Mouse (Mus musculus): ENCODE measurements around the gene Ryr2. TPM values are rescaled to one million over a fixed set of nuclear protein-coding genes. Genes with fewer than 3 reads are reported as not detected.

Ryr2 gene
- polyA plus RNA-seq, 1 experiment from 2014 or later: 0.15 TPM

GRCm38 (mm10) chr13:11869486-11869885 lies 237.3 kb downstream of the Ryr2 start:
- no peaks in the 10 kb centered on the region for H3K4me1 ChIP-seq (ENCODE audit: control insufficient read depth, insufficient read depth, low read length)
- no peaks in the 10 kb centered on the region for H3K9me3 ChIP-seq (ENCODE audit: control insufficient read depth, low read length)
- H3K27ac ChIP-seq (replicated peaks; ENCODE audit: low read depth, low read length): no peak overlapping the region
- DNase-seq (ENCODE audit: low spot score) (no peak), ATAC-seq (ENCODE audit: insufficient number of reproducible peaks, low FRiP score, low TSS enrichment, low read depth) (no peak)
- H3K27me3 ChIP-seq (ENCODE audit: control insufficient read depth, insufficient read depth, low read length): no peaks in the 10 kb centered on the region
- no peak overlapping the region for H3K9ac ChIP-seq (ENCODE audit: low read length)
- WGBS: 85% methylated on average over 2 of the region's 2 CpGs
- H3K4me3 ChIP-seq (ENCODE audit: low read depth, low read length): no peak overlapping the region
- H3K4me2 ChIP-seq (ENCODE audit: low read depth, severe bottlenecking): no peak overlapping the region
- no peaks in the 10 kb centered on the region for H3K36me3 ChIP-seq (ENCODE audit: control insufficient read depth, insufficient read depth, low read length)

- Histone ChIP-seq H3K9me3 (ENCODE audit: control insufficient read depth, low read length) (no peaks in the 10 kb centered on the region), H3K27me3 (ENCODE audit: control insufficient read depth, insufficient read depth, low read length) (no peaks in the 10 kb centered on the region), H3K27ac (replicated peaks; ENCODE audit: low read depth, low read length) (no peak overlapping the region), H3K4me2 (ENCODE audit: low read depth, severe bottlenecking) (no peak overlapping the region), H3K9ac (ENCODE audit: low read length) (no peak overlapping the region), H3K36me3 (ENCODE audit: control insufficient read depth, insufficient read depth, low read length) (no peaks in the 10 kb centered on the region), H3K4me3 (ENCODE audit: low read depth, low read length) (no peak overlapping the region), H3K4me1 (ENCODE audit: control insufficient read depth, insufficient read depth, low read length) (no peaks in the 10 kb centered on the region)
- ATAC-seq (ENCODE audit: insufficient number of reproducible peaks, low FRiP score, low TSS enrichment, low read depth) (no peak), DNase-seq (ENCODE audit: low spot score) (no peak)
- WGBS: 70% methylated on average over 2 of the region's 2 CpGs
Observed at GRCm38 (mm10) chr13:11868979-11869378, 237.8 kb downstream of the Ryr2 start.

GRCm38 (mm10) chr13:11868056-11868455 lies 238.7 kb downstream of the Ryr2 start:
- WGBS: 74% methylated on average over 7 of the region's 7 CpGs
- no peak overlapping the region for H3K4me2 ChIP-seq (ENCODE audit: low read depth, severe bottlenecking)
- H3K36me3 ChIP-seq (ENCODE audit: control insufficient read depth, insufficient read depth, low read length): no peaks in the 10 kb centered on the region
- DNase-seq (ENCODE audit: low spot score): no peak
- no peaks in the 10 kb centered on the region for H3K9me3 ChIP-seq (ENCODE audit: control insufficient read depth, low read length)
- no peaks in the 10 kb centered on the region for H3K4me1 ChIP-seq (ENCODE audit: control insufficient read depth, insufficient read depth, low read length)
- H3K9ac ChIP-seq (ENCODE audit: low read length): no peak overlapping the region
- H3K27me3 ChIP-seq (ENCODE audit: control insufficient read depth, insufficient read depth, low read length): no peaks in the 10 kb centered on the region
- no peak overlapping the region for H3K27ac ChIP-seq (replicated peaks; ENCODE audit: low read depth, low read length)
- no peak for ATAC-seq (ENCODE audit: insufficient number of reproducible peaks, low FRiP score, low TSS enrichment, low read depth)
- H3K4me3 ChIP-seq (ENCODE audit: low read depth, low read length): no peak overlapping the region

DNA sequence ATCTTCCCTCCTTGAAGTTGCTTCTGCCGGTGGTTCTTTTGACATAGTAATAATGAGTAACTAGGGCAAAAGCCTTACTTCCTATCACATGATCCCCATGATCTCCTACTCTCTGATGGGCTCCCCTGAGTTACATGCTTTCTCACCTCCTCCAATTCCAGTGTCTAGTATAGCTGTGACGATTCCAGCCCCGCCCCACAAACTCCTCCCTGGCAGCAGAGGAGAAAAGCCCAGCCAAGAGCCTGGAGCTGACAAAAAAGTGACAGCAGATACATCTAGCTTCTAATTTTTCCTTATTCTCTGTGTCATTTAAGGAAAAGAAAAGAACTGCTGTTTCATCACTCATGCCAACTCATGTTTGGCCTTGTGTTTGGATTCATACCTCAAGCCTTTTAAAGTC lies 241.5 kb downstream of the Ryr2 start:
- Histone ChIP-seq H3K27me3 (ENCODE audit: control insufficient read depth, insufficient read depth, low read length) (no peaks in the 10 kb centered on the region), H3K4me3 (ENCODE audit: low read depth, low read length) (no peak overlapping the region), H3K36me3 (ENCODE audit: control insufficient read depth, insufficient read depth, low read length) (no peaks in the 10 kb centered on the region), H3K9ac (ENCODE audit: low read length) (no peak overlapping the region), H3K4me2 (ENCODE audit: low read depth, severe bottlenecking) (no peak overlapping the region), H3K27ac (replicated peaks; ENCODE audit: low read depth, low read length) (no peak overlapping the region), H3K4me1 (ENCODE audit: control insufficient read depth, insufficient read depth, low read length) (no peaks in the 10 kb centered on the region), H3K9me3 (ENCODE audit: control insufficient read depth, low read length) (no peaks in the 10 kb centered on the region)
- 82% methylated on average over 3 of the region's 3 CpGs for WGBS
- ATAC-seq (ENCODE audit: insufficient number of reproducible peaks, low FRiP score, low TSS enrichment, low read depth) (no peak), DNase-seq (ENCODE audit: low spot score) (no peak)

GRCm38 (mm10) chr13:11851691-11852090 lies 255.1 kb downstream of the Ryr2 start:
- no peaks in the 10 kb centered on the region for H3K27me3 ChIP-seq (ENCODE audit: control insufficient read depth, insufficient read depth, low read length)
- no peak overlapping the region for H3K4me2 ChIP-seq (ENCODE audit: low read depth, severe bottlenecking)
- no peak overlapping the region for H3K4me3 ChIP-seq (ENCODE audit: low read depth, low read length)
- no peak overlapping the region for H3K27ac ChIP-seq (replicated peaks; ENCODE audit: low read depth, low read length)
- H3K36me3 ChIP-seq (ENCODE audit: control insufficient read depth, insufficient read depth, low read length): no peaks in the 10 kb centered on the region
- 90% methylated on average over 3 of the region's 3 CpGs for WGBS
- no peak for DNase-seq (ENCODE audit: low spot score)
- H3K9ac ChIP-seq (ENCODE audit: low read length): no peak overlapping the region
- H3K9me3 ChIP-seq (ENCODE audit: control insufficient read depth, low read length): no peaks in the 10 kb centered on the region
- no peak for ATAC-seq (ENCODE audit: insufficient number of reproducible peaks, low FRiP score, low TSS enrichment, low read depth)
- H3K4me1 ChIP-seq (ENCODE audit: control insufficient read depth, insufficient read depth, low read length): no peaks in the 10 kb centered on the region

DNA sequence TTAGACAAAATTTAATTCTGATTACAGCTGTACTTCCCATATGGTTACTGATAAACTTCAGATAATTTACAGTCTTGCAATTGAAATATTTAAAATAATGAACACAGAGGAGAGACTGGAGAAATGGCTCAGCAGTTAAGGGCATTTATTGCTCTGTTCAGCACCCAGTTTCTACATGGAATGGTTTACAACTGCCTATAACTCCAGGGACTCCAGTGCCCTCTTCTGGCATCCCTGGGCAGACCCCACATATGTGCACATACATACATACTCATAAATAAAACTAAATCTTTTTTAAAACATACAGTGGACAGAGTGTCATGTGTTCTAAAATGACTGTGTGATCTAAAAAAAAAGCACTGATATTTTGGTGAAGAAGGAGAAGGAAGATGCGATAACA lies 262.9 kb downstream of the Ryr2 start:
- WGBS: 81% methylated on average over 1 of the region's 1 CpGs
- Histone ChIP-seq H3K27ac (replicated peaks; ENCODE audit: low read depth, low read length) (no peak overlapping the region), H3K9ac (ENCODE audit: low read length) (no peak overlapping the region), H3K27me3 (ENCODE audit: control insufficient read depth, insufficient read depth, low read length) (no peaks in the 10 kb centered on the region), H3K4me3 (ENCODE audit: low read depth, low read length) (no peak overlapping the region), H3K36me3 (ENCODE audit: control insufficient read depth, insufficient read depth, low read length) (no peaks in the 10 kb centered on the region), H3K4me1 (ENCODE audit: control insufficient read depth, insufficient read depth, low read length) (no peaks in the 10 kb centered on the region), H3K4me2 (ENCODE audit: low read depth, severe bottlenecking) (no peak overlapping the region), H3K9me3 (ENCODE audit: control insufficient read depth, low read length) (no peaks in the 10 kb centered on the region)
- DNase-seq (ENCODE audit: low spot score) (no peak), ATAC-seq (ENCODE audit: insufficient number of reproducible peaks, low FRiP score, low TSS enrichment, low read depth) (no peak)

- Histone ChIP-seq H3K4me1 (ENCODE audit: control insufficient read depth, insufficient read depth, low read length) (no peaks in the 10 kb centered on the region), H3K36me3 (ENCODE audit: control insufficient read depth, insufficient read depth, low read length) (no peaks in the 10 kb centered on the region), H3K9me3 (ENCODE audit: control insufficient read depth, low read length) (no peaks in the 10 kb centered on the region), H3K27me3 (ENCODE audit: control insufficient read depth, insufficient read depth, low read length) (no peaks in the 10 kb centered on the region), H3K27ac (replicated peaks; ENCODE audit: low read depth, low read length) (no peak overlapping the region), H3K4me3 (ENCODE audit: low read depth, low read length) (no peak overlapping the region), H3K4me2 (ENCODE audit: low read depth, severe bottlenecking) (no peak overlapping the region), H3K9ac (ENCODE audit: low read length) (no peak overlapping the region)
- WGBS: 96% methylated on average over 3 of the region's 3 CpGs
- no peak for ATAC-seq (ENCODE audit: insufficient number of reproducible peaks, low FRiP score, low TSS enrichment, low read depth)
- no peak for DNase-seq (ENCODE audit: low spot score)
Observed at GRCm38 (mm10) chr13:11837870-11838269, 268.9 kb downstream of the Ryr2 start.

- Histone ChIP-seq H3K27ac (replicated peaks; ENCODE audit: low read depth, low read length) (no peak overlapping the region), H3K27me3 (ENCODE audit: control insufficient read depth, insufficient read depth, low read length) (no peaks in the 10 kb centered on the region), H3K9ac (ENCODE audit: low read length) (no peak overlapping the region), H3K4me3 (ENCODE audit: low read depth, low read length) (no peak overlapping the region), H3K4me1 (ENCODE audit: control insufficient read depth, insufficient read depth, low read length) (no peaks in the 10 kb centered on the region), H3K36me3 (ENCODE audit: control insufficient read depth, insufficient read depth, low read length) (no peaks in the 10 kb centered on the region), H3K9me3 (ENCODE audit: control insufficient read depth, low read length) (no peaks in the 10 kb centered on the region), H3K4me2 (ENCODE audit: low read depth, severe bottlenecking) (no peak overlapping the region)
- no peak for ATAC-seq (ENCODE audit: insufficient number of reproducible peaks, low FRiP score, low TSS enrichment, low read depth)
- 90% methylated on average over 4 of the region's 4 CpGs for WGBS
- DNase-seq (ENCODE audit: low spot score): no peak
Observed at GRCm38 (mm10) chr13:11837152-11837551, 269.6 kb downstream of the Ryr2 start.

GRCm38 (mm10) chr13:11836304-11837078 lies 270.3 kb downstream of the Ryr2 start:
- H3K4me3 ChIP-seq (ENCODE audit: low read depth, low read length): no peak overlapping the region
- H3K36me3 ChIP-seq (ENCODE audit: control insufficient read depth, insufficient read depth, low read length): no peaks in the 10 kb centered on the region
- 50% methylated on average over 6 of the region's 6 CpGs for WGBS
- H3K9ac ChIP-seq (ENCODE audit: low read length): no peak overlapping the region
- ATAC-seq (ENCODE audit: insufficient number of reproducible peaks, low FRiP score, low TSS enrichment, low read depth) (no peak), DNase-seq (ENCODE audit: low spot score) (no peak)
- no peaks in the 10 kb centered on the region for H3K27me3 ChIP-seq (ENCODE audit: control insufficient read depth, insufficient read depth, low read length)
- H3K4me2 ChIP-seq (ENCODE audit: low read depth, severe bottlenecking): no peak overlapping the region
- H3K4me1 ChIP-seq (ENCODE audit: control insufficient read depth, insufficient read depth, low read length): no peaks in the 10 kb centered on the region
- H3K27ac ChIP-seq (replicated peaks; ENCODE audit: low read depth, low read length): no peak overlapping the region
- no peaks in the 10 kb centered on the region for H3K9me3 ChIP-seq (ENCODE audit: control insufficient read depth, low read length)
